Mouse (Mus musculus): ENCODE measurements around the gene Usp1. TPM values are rescaled to one million over a fixed set of nuclear protein-coding genes. Genes with fewer than 3 reads are reported as not detected.

The Usp1 gene
- 10.2 TPM for polyA plus RNA-seq (2017; shearing (Covaris generic))

GRCm38 (mm10) chr4:98923568-98924070, at the start of gene Usp1:
Usp1 (plus strand) TSS chr4:98923810.

Other genes starting within 250 kb of the Usp1 start
- gene L1td1, start 197.1 kb upstream of the Usp1 start, polyA plus RNA-seq (2017; shearing (Covaris generic)) = 0.23 TPM
- not detected for gene Kank4, start 106.3 kb upstream of the Usp1 start, polyA plus RNA-seq (2017; shearing (Covaris generic))
- gene I0C0044D17Rik, start 100.0 kb upstream of the Usp1 start, polyA plus RNA-seq (2017; shearing (Covaris generic)) = not detected
- not detected for gene Angptl3, start 107.1 kb downstream of the Usp1 start, polyA plus RNA-seq (2017; shearing (Covaris generic))
- 0.57 TPM for gene Dock7, start 197.1 kb downstream of the Usp1 start, polyA plus RNA-seq (2017; shearing (Covaris generic))